12 mouse cellular contexts compared by ENCODE assay signal in genomic region chr5:37076692-37077329, GRCm38 (mm10). TPM values are rescaled to one million over a fixed set of nuclear protein-coding genes. Genes with fewer than 3 reads are reported as not detected.
DNase-seq lines count a peak whose midpoint lies in the region; ATAC-seq and TF ChIP-seq lines count a peak whose summit lies in the region.
"Had no signal": no experiment of that assay in that cellular context is flagged by ENCODE, and none has a peak within 500 bp of the region (broad histone marks: within the 10 kb centered on the region; RNA-seq: fewer than 3 reads in every experiment).

No protein-coding gene starts in this region.

- no peak overlapping the region for H3K4me2 ChIP-seq in forebrain, embryonic 15.5 days (replicated peaks)
- no peak overlapping the region for H3K4me2 ChIP-seq in forebrain, embryonic 11.5 days (ENCODE audit: low read depth, low read length, severe bottlenecking)
- no peak overlapping the region for H3K4me2 ChIP-seq in liver, embryonic 12.5 days
- H3K4me2 ChIP-seq: neural tube, embryonic 12.5 days had no signal

- H3K27me3 ChIP-seq in forebrain, embryonic 15.5 days = no peaks in the 10 kb centered on the region
- H3K27me3 ChIP-seq in forebrain, embryonic 11.5 days (ENCODE audit: control insufficient read depth, insufficient read depth, low read length) = no peaks in the 10 kb centered on the region; the same call in 1 of the 2 replicates
- H3K27me3 ChIP-seq in small intestine, adult 2 months (ENCODE audit: control insufficient read depth, insufficient read depth, low read length) = no peaks in the 10 kb centered on the region
- peaks cover 15% of the 10 kb centered on the region for H3K27me3 ChIP-seq in liver, embryonic 12.5 days (replicated peaks)

- no peak for ATAC-seq in forebrain, embryonic 15.5 days (replicated peaks)
- no peak for ATAC-seq in forebrain, embryonic 11.5 days (replicated peaks; ENCODE audit: low FRiP score)
- ATAC-seq in monocyte, adult 5-6 weeks (replicated peaks; ENCODE audit: insufficient number of reproducible peaks, low FRiP score, low TSS enrichment, poor library complexity, severe bottlenecking) = no peak
- no peak for ATAC-seq in liver, embryonic 12.5 days

- H3K27ac ChIP-seq in forebrain, embryonic 15.5 days (replicated peaks) = peak overlapping the region; percentile 59; the same call in 1 of the 2 replicates
- no peak overlapping the region for H3K27ac ChIP-seq in forebrain, embryonic 11.5 days (ENCODE audit: low read depth, low read length)
- peak overlapping the region; percentile 50 for H3K27ac ChIP-seq in small intestine, adult 2 months (ENCODE audit: insufficient read depth, low read depth, low read length)
- no peak overlapping the region for H3K27ac ChIP-seq in liver, embryonic 12.5 days
- H3K27ac ChIP-seq: embryonic facial prominence, embryonic 10.5 days; neural tube, embryonic 12.5 days had no signal

- H3K9me3 ChIP-seq in forebrain, embryonic 15.5 days = no peaks in the 10 kb centered on the region
- H3K9me3 ChIP-seq in forebrain, embryonic 11.5 days (ENCODE audit: control insufficient read depth, low read length) = no peaks in the 10 kb centered on the region
- H3K9me3 ChIP-seq in liver, embryonic 12.5 days (replicated peaks) = no peaks in the 10 kb centered on the region
- H3K9me3 ChIP-seq: embryonic facial prominence, embryonic 10.5 days; neural tube, embryonic 12.5 days had no signal

- no peak for TF ChIP-seq POLR2A in small intestine, adult 2 months (IDR thresholded peaks at IDR 0.05; ENCODE audit: low read depth, low read length)

- no peaks in the 10 kb centered on the region for H3K36me3 ChIP-seq in forebrain, embryonic 15.5 days
- no peaks in the 10 kb centered on the region for H3K36me3 ChIP-seq in forebrain, embryonic 11.5 days (ENCODE audit: control insufficient read depth, insufficient read depth, low read length)
- no peaks in the 10 kb centered on the region for H3K36me3 ChIP-seq in small intestine, adult 2 months (ENCODE audit: control insufficient read depth, insufficient read depth, low read length)
- no peaks in the 10 kb centered on the region for H3K36me3 ChIP-seq in liver, embryonic 12.5 days
- H3K36me3 ChIP-seq: embryonic facial prominence, embryonic 10.5 days; neural tube, embryonic 12.5 days had no signal

- no peak overlapping the region for H3K9ac ChIP-seq in forebrain, embryonic 15.5 days (replicated peaks)
- no peak overlapping the region for H3K9ac ChIP-seq in forebrain, embryonic 11.5 days (ENCODE audit: low read length)
- no peak overlapping the region for H3K9ac ChIP-seq in liver, embryonic 12.5 days
- H3K9ac ChIP-seq: neural tube, embryonic 12.5 days had no signal

- 59% methylated on average over 12 of the region's 12 CpGs for WGBS in forebrain, embryonic 15.5 days
- 65% methylated on average over 12 of the region's 12 CpGs for WGBS in forebrain, embryonic 11.5 days
- 24% methylated on average over 12 of the region's 12 CpGs for WGBS in small intestine, adult 2 months
- 45% methylated on average over 12 of the region's 12 CpGs for WGBS in liver, embryonic 12.5 days (ENCODE audit: insufficient replicate concordance)

- TF ChIP-seq CTCF in small intestine, adult 2 months (IDR thresholded peaks at IDR 0.05; ENCODE audit: extremely low read depth, insufficient read length, insufficient replicate concordance, low read depth, low read length) = no peak

- DNase-seq in forebrain, embryonic 11.5 days (ENCODE audit: low spot score) = no peak
- DNase-seq in right cerebral cortex, adult 18-20 months = peak; percentile 86
- no peak for DNase-seq in right cerebral cortex, postnatal 4 days
- DNase-seq in kidney, postnatal 25 days = peak; percentile 23 to 55
- DNase-seq: heart, adult 18-20 months; lung, adult 18-20 months had no signal

- H3K4me3 ChIP-seq in forebrain, embryonic 15.5 days = no peak overlapping the region
- no peak overlapping the region for H3K4me3 ChIP-seq in forebrain, embryonic 11.5 days (ENCODE audit: low read depth, low read length)
- no peak overlapping the region for H3K4me3 ChIP-seq in small intestine, adult 2 months (ENCODE audit: low read depth, low read length)
- no peak overlapping the region for H3K4me3 ChIP-seq in liver, embryonic 12.5 days
- H3K4me3 ChIP-seq: embryonic facial prominence, embryonic 10.5 days; neural tube, embryonic 12.5 days had no signal

- H3K4me1 ChIP-seq in forebrain, embryonic 15.5 days = peaks cover 20% of the 10 kb centered on the region
- H3K4me1 ChIP-seq in forebrain, embryonic 11.5 days (replicated peaks; ENCODE audit: control insufficient read depth, insufficient read depth, low read length) = no peaks in the 10 kb centered on the region
- H3K4me1 ChIP-seq in small intestine, adult 2 months (ENCODE audit: control insufficient read depth, insufficient read depth, insufficient read length, low read length) = peaks cover 17% of the 10 kb centered on the region
- no peaks in the 10 kb centered on the region for H3K4me1 ChIP-seq in liver, embryonic 12.5 days

RNA-seq across cellular contexts. Expression of gene Gm1043, which starts 8.4 kb away (rescaled TPM):
- 2.3 and 2.6 TPM in 2 replicates for polyA plus RNA-seq in forebrain, embryonic 15.5 days (2015; fragmentation: Nextera tagmentation; extraction: Ambion mirVana)
- 0.03 and 0.07 TPM in 2 replicates for polyA plus RNA-seq in forebrain, embryonic 11.5 days (2014; fragmentation: Nextera tagmentation; extraction: Ambion mirVana)
- polyA plus RNA-seq in small intestine, adult 2 months (2012; rRNA removed) = 0.32 and 0.85 TPM in 2 replicates
- total RNA-seq in monocyte, adult 5-6 weeks (2017) = 0.43 to 7.4 TPM (median 1.8 TPM) in 3 replicates
- polyA plus RNA-seq in liver, embryonic 12.5 days (2016; fragmentation: Nextera tagmentation; extraction: Ambion mirVana) = not detected in 2 replicates
- polyA plus RNA-seq: embryonic facial prominence, embryonic 10.5 days had no signal

Comparison
In these comparisons a context has a peak if more than half of its experiments do, and no peak if none do; other contexts are left out.
1. H3K27ac ChIP-seq: peak in forebrain, embryonic 15.5 days (single experiment) and small intestine, adult 2 months (single experiment); none in forebrain, embryonic 11.5 days (single experiment) and liver, embryonic 12.5 days (single experiment).
2. DNase-seq: peak in right cerebral cortex, adult 18-20 months (single experiment) and kidney, postnatal 25 days (2 of 2); none in forebrain, embryonic 11.5 days (single experiment) and right cerebral cortex, postnatal 4 days (single experiment).